In genomic region chr7:31176886-31177763, GRCm38 (mm10) we compare ENCODE assay signal across 8 mouse cellular contexts. TPM values are rescaled to one million over a fixed set of nuclear protein-coding genes. Genes with fewer than 3 reads are reported as not detected.
DNase-seq lines count a peak whose midpoint lies in the region; ATAC-seq lines count a peak whose summit lies in the region.

No protein-coding gene starts in this region.

- peak; percentile 87 for ATAC-seq in inflammation-experienced regulatory T-cells, adult 6 months
- peak; percentile 93 for ATAC-seq in megakaryocyte-erythroid progenitor cell, adult 5-6 weeks (replicated peaks; ENCODE audit: low FRiP score, low TSS enrichment, poor library complexity, severe bottlenecking)

- DNase-seq in 3134 (ENCODE audit: extremely low read depth, insufficient read length, low spot score) = peak; percentile 16
- DNase-seq in adrenal gland, adult 2 months = peak; percentile 64
- peak; percentile 89 for DNase-seq in embryo, embryonic 10.5 days (ENCODE audit: low spot score)
- DNase-seq in gastrocnemius, postnatal 25 days = peak; percentile 49
- DNase-seq in left cerebral cortex, postnatal 14 days (ENCODE audit: low spot score in 2 of 2) = peak; percentile 76 to 84
- peak; percentile 71 for DNase-seq in right cerebral cortex, postnatal 25 days

- intact Hi-C loops in left cerebral cortex, postnatal 14 days (cut with DNase I) = loop anchor here (5.0 kb wide), 1 partner anchor 45 kb away; no protein-coding TSS in a partner anchor

RNA-seq across cellular contexts. Expression of gene Gramd1a, which starts 21.4 kb away (rescaled TPM):
- total RNA-seq in adrenal gland, adult 2 months (2021) = 10 to 100 TPM; 38.5 to 50.1 TPM
- polyA plus RNA-seq in adrenal gland, adult 2 months (2012; rRNA removed) = 208 and 246 TPM in 2 replicates
- total RNA-seq in gastrocnemius, postnatal 25 days (2021) = 10 to 100 TPM; 40.5 to 41.2 TPM
- 100 to 1,000 TPM in 1 of 3 experiments, 10 to 100 TPM in 2; 70.7 to 113 (median 98.7) TPM for polyA plus RNA-seq in inflammation-experienced regulatory T-cells, adult 6 months (2017; shearing (Covaris generic))
- total RNA-seq in left cerebral cortex, postnatal 14 days (2021) = 100 to 1,000 TPM; 111 to 121 TPM
- total RNA-seq in megakaryocyte-erythroid progenitor cell, adult 5-6 weeks (2014; fragmentation: Nextera tagmentation) = 75.2 and 78.4 TPM in 2 replicates
- total RNA-seq in megakaryocyte-erythroid progenitor cell, adult 5-6 weeks (2017) = 19.2 and 29.6 TPM in 2 replicates

RNA-seq across cellular contexts. Expression of gene Scn1b, which starts 50.3 kb away (rescaled TPM):
- total RNA-seq in adrenal gland, adult 2 months (2021) = 10 to 100 TPM; 10.8 to 27.8 TPM
- polyA plus RNA-seq in adrenal gland, adult 2 months (2012; rRNA removed) = 30.5 and 61.1 TPM in 2 replicates
- total RNA-seq in gastrocnemius, postnatal 25 days (2021) = 100 to 1,000 TPM; 787 to 821 TPM
- polyA plus RNA-seq in inflammation-experienced regulatory T-cells, adult 6 months (2017; shearing (Covaris generic)) = under 1 TPM in 1 of 3 experiments, not detected in 2; 0.30 TPM
- total RNA-seq in left cerebral cortex, postnatal 14 days (2021) = 100 to 1,000 TPM; 359 to 374 TPM
- 0.64 TPM in 1 of 2 replicates, not detected in the other for total RNA-seq in megakaryocyte-erythroid progenitor cell, adult 5-6 weeks (2014; fragmentation: Nextera tagmentation)
- 1.4 TPM in 1 of 2 replicates, not detected in the other for total RNA-seq in megakaryocyte-erythroid progenitor cell, adult 5-6 weeks (2017)

Comparison
In these comparisons a context has a peak if more than half of its experiments do, and no peak if none do; other contexts are left out.
1. Peak in every context shown above with its lines: DNase-seq and ATAC-seq.
2. DNase-seq: peak in every context shown above with its lines; median percentile 89 in embryo, embryonic 10.5 days; 80 in left cerebral cortex, postnatal 14 days; 71 in right cerebral cortex, postnatal 25 days; 64 in adrenal gland, adult 2 months; 49 in gastrocnemius, postnatal 25 days; 16 in 3134.
3. RNA of gene Scn1b, which starts 50.3 kb away (total RNA-seq): 787 to 821 TPM in gastrocnemius, postnatal 25 days and 359 to 374 TPM in left cerebral cortex, postnatal 14 days; 10.8 to 27.8 TPM in adrenal gland, adult 2 months and 0.64 to 1.4 TPM in megakaryocyte-erythroid progenitor cell, adult 5-6 weeks; every median in the first group is over 10 times any median in the second.